Mouse (Mus musculus) megakaryocyte-erythroid progenitor cell, adult 5-6 weeks (primary cell): ENCODE measurements at regions not wholly inside any gene's neighbourhood (a gene's known extent, or its start where the extent isn't known, plus 50 kb on each side); places are given as distances from the start of the nearest gene placed in this dataset.

Experiments
- ATAC-seq: replicated peaks from 2 replicates; pipeline ENCODE4 v1.8.0; 2016; ENCODE audit warnings: mild to moderate bottlenecking, inconsistent platforms; ENCODE audit not compliant: severe bottlenecking, poor library complexity, low FRiP score, low TSS enrichment

DNA sequence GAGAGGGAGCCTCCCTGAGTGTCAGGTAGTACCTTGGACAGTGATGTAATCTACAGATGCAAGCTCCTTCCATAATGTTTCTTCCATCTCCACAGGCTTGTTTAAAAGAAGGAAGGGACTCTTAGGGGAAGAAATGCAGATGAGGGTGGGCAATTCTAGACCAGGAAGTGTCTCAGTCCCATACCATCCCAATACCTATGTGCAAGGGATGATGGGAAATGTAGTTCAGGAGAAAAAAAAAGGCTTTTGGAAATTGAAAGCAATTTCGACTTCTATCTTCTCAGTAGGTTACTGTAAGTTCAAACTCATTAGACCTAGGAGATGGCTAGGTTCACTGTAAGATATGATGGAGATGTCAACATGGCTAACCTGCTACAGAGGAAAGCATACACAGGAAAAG, 68.3 kb downstream of the Cd83 start:
- no peak for ATAC-seq

DNA sequence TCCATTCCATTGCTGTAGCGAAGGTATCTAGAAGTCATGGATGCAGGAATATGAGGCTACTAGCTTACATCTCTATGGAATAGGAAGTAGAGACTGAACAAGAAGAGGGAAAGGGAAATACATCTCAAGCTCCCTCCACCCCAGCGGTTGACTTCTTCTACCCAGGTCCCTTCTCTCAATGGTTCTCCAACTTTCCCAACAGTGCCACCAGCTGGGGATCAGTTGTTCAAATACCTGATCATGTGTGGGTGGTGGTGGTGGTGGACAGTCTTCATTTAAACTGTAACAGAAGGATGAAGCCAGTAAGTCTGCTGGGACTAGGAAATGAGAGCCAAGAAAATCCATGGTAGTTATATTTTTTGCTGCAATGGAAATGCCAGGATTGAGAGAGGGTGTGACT, 70.4 kb downstream of the Cd83 start:
- ATAC-seq: no peak

DNA sequence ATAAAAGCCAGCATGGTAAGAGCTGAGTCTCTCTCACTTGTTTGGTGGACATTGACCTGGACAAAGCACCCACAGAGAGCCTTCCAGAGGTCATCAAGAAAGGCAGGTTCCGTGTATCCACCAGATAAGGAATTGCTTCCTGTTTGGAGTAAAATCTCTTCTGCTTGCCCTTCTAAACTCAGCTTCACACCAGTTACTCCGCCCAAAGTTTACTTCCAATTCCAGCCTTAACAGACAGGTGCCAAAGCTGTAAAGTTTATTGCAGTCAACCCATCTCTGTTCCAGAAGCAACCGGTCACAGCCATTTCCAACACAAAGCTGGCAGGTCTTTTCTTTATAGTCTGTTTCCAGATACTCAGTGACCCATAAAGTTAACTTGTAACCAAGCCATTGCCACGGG, 76.4 kb downstream of the Cd83 start:
- ATAC-seq: no peak

- no peak for ATAC-seq
Measured at GRCm38 (mm10) chr13:43861424-43861823, 76.8 kb downstream of the Cd83 start.

DNA sequence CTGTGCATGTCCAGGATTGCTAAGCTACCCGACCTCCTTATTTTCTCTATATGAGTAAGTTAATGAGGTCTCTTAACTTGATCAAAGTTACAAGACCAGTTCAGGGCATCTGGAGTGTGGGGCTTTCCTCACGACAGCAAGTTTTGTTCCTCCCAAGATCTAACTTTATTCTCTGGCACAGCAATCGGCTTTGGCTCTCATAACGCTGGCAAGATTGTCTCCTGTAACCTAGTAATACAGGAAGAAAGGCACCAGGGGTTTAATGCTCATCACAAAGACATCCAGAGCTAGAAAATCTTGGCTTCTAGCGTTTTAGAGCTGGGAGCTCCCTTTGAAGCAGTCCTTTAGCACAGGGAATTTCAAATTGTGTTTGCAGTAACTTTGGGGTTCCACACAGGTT, 77.5 kb downstream of the Cd83 start:
- ATAC-seq: no peak

- no peak for ATAC-seq
Measured at GRCm38 (mm10) chr13:43862586-43862985, 78.0 kb downstream of the Cd83 start.

DNA sequence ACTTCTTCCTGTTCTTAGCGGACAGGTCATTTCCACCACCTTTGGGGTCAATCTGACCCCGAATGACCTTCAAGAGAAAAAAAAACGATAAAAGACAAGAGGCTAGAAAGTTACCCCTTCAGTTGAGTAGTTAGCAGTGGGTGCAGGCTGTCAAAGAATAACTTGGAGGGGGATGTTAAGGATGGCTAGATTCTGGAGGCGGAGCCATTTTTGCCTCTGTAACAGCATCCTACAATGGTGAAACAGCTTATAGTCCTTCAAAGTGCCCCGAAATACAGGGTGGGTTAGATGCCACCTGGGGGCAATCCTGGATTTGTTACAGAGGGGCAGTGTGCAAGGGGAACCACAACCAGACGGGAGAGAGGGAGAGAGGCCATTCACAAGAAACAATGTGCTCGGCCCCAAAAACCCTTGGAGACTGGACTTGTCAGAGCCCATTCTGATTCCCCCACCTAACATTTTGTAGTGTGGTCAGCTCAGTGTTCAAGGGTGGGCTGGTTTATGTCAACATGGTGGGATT, 79.1 kb downstream of the Cd83 start:
- no peak for ATAC-seq

DNA sequence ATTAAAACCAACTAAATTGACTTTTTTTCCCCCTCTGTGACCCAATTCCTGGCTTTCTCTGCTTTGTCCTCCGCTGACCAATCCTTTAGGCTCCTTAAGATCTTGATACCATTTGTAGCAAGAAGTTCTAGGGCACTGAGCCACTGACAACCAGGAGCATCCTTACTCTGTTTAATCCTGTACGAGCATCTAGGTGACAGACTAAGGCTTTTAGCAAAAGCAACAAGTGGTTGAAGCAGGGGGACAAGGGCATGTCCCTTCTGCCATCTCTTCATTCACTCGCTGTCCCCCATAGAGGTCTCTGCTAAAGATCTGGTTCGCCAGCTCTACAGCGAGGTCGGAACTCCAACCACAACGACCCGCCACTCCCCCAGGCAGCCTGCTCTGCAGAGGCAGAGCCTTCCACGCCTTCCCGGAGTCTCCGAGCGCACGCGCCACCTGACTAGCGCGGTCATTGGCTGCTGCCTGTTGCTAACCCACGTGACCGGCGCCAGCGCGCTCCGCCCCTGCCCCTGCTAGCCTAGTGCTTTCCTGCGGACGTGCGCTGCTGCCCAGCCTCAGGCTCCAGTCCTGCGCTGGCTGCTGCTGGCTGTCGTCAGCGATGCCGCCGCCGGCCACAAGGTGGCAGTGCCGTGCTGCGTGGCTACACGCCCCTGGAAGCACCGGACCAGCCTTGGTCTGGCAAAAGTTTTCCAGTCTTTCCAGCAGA, 79.7 kb downstream of the Cd83 start:
- peak; percentile 100 for ATAC-seq

- no peak for ATAC-seq
Measured at GRCm38 (mm10) chr13:43865036-43865435, 80.5 kb downstream of the Cd83 start.

- ATAC-seq: no peak
Measured at GRCm38 (mm10) chr13:43875895-43876294, 91.3 kb downstream of the Cd83 start.

DNA sequence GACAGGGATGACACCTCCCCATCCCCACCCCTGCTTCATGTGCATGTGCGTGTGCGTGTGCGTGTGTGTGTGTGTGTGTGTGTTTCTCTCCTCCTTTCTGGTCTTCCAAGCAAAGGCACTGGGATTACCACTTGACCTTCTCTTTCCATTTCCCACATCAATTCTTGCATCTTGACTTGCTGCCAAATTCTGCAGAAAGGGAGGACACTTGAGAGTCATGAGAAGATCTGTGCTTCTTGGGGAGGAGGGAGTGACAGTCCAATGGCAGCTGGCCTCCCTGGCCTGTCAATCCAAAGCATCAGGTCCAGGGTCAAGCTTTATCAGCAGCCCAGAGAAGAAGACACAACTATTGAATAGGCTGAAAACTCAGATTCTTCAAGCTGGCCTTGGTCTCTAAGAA, 102.7 kb downstream of the Cd83 start:
- no peak for ATAC-seq

GRCm38 (mm10) chr13:43891928-43892327, 107.4 kb downstream of the Cd83 start:
- no peak for ATAC-seq

GRCm38 (mm10) chr13:43895990-43896389, 111.4 kb downstream of the Cd83 start:
- no peak for ATAC-seq

DNA sequence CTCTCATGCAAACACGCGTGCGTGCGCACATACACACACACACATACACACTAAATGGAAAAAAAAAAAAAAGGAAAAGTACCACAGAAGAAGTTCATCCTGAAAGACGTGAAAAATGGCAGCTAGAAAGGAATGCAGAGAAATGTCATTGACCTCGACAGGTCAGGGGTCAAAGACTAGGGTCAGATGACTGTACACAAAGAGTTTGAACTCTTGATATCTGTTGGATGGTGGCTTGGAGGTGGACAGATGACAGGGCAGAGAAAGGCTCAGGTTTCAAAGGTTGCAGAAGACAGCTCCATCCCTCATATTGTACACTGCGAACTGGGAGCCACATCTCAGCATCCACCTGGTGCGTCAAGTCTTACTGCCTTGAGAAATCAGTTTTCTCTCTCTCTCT, 112.5 kb downstream of the Cd83 start:
- no peak for ATAC-seq

GRCm38 (mm10) chr13:43898555-43899258, 114.1 kb downstream of the Cd83 start:
- no peak for ATAC-seq

DNA sequence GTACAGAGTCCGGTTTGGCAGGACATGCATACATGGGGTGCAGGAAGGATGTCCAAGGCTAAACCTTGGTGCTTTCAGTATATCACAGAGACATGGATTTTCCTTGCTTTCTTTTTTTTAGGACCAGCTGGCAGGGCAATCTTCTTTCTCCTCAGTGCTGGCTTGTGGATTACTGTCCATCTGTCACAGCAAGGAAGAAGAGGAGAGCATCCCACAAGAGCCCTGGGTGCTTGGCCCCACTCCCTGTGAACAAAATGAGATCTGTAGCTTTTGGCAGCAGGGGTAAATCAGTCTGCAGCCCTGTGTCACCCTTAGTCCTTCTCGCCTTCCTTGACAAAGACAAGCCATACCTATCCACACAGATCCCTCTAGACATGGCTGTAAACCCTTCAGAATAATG, 115.5 kb downstream of the Cd83 start:
- ATAC-seq: no peak

DNA sequence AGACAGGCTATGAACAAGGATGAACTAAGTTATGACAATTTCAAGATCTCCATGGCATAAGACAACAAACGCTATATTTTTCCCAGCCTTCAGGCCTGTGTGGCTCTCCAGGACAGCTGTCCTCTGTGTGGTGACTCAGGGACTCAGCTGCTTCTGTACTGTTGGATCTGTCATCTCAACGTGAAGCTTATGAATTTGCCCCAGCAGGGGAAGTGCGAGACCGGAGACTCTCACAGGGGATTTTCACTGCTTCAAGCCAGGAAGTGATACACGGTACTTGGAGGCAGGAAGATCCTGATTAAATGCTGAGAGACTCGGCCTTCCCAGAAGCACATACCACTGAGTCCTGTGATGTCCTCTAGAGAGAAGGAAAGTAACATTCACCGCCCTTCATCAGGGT, 116.2 kb downstream of the Cd83 start:
- ATAC-seq: no peak

DNA sequence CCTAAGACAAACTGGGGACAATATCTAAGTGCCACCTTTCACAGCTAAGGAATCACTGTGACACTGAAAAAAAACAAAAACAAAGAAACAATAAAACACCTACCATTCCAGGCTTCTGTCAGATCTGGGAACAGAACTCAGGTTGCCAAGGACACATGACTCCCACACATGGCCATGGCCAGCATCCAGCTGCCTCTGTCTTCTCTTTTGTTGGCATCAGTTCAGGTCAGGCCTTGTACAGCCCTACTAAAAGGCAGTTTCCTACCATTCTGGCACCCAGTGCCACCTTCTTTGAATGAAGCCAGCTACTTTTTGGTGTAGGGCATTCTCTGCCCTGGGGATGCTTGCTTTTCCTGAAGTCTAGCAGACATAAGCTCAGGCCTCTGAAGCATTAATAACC, 118.8 kb downstream of the Cd83 start:
- ATAC-seq: no peak

GRCm38 (mm10) chr13:43904291-43904690, 119.7 kb downstream of the Cd83 start:
- ATAC-seq: no peak

GRCm38 (mm10) chr13:43906241-43906640, 121.7 kb downstream of the Cd83 start:
- no peak for ATAC-seq

DNA sequence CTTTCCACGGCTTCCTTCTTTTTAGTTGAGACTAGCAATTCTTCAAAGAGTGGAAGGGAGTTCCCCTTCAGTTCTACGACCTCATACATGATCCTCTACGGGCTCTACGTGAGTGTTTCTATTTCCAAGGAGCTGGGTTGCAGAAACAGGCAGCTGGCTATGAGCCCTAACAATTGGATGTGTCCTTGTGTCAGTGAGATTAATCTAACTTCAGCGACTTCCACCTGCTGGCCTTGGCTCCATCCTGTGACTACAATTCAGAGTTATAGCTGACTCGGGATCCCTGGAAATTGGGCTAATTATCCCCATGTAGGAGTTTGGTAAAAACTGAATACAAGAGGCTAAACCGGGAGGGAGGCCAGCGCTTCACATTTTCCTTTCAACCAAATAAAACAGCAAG, 122.8 kb downstream of the Cd83 start:
- no peak for ATAC-seq
